Mouse (Mus musculus) limb, embryonic 15.5 days (tissue): ENCODE data around the gene 0610009B22Rik. TPM values are rescaled to one million over a fixed set of nuclear protein-coding genes. Genes with fewer than 3 reads are reported as not detected.

Experiments
- polyA plus RNA-seq: library from polyadenylated mRNA; unstranded; fragments of >200 nt; fragmentation: Nextera tagmentation; extraction: Ambion mirVana; gene quantifications from 2 replicates; pipeline ENCODE4 v1.2.1, GENCODE M21; 2015

Gene 0610009B22Rik
- polyA plus RNA-seq, 1 experiment from 2014 or later = 83.3 TPM

Other genes starting within 250 kb of the 0610009B22Rik start
- gene Phykpl, start 104.1 kb downstream of the 0610009B22Rik start, polyA plus RNA-seq = 17.2 and 19.6 TPM in 2 replicates
- gene Hnrnpab, start 82.0 kb downstream of the 0610009B22Rik start, polyA plus RNA-seq = 267 and 339 TPM in 2 replicates
- gene Nhp2, start 69.1 kb downstream of the 0610009B22Rik start, polyA plus RNA-seq = 147 and 149 TPM in 2 replicates
- 53.2 and 59.8 TPM in 2 replicates for gene Rmnd5b, start 53.0 kb downstream of the 0610009B22Rik start, polyA plus RNA-seq
- gene N4bp3, start 38.0 kb downstream of the 0610009B22Rik start, polyA plus RNA-seq = 35.7 and 44.4 TPM in 2 replicates
- 4.2 and 4.9 TPM in 2 replicates for gene D930048N14Rik, start 37.9 kb downstream of the 0610009B22Rik start, polyA plus RNA-seq
- gene Sec24a, start 74.8 kb upstream of the 0610009B22Rik start, polyA plus RNA-seq = 17.0 and 17.4 TPM in 2 replicates
- gene Sar1b, start 74.8 kb upstream of the 0610009B22Rik start, polyA plus RNA-seq = 121 and 124 TPM in 2 replicates
- 1.8 and 1.9 TPM in 2 replicates for gene Jade2, start 168.8 kb upstream of the 0610009B22Rik start, polyA plus RNA-seq